ENCODE assay signal across 18 mouse cellular contexts in the genomic region with DNA sequence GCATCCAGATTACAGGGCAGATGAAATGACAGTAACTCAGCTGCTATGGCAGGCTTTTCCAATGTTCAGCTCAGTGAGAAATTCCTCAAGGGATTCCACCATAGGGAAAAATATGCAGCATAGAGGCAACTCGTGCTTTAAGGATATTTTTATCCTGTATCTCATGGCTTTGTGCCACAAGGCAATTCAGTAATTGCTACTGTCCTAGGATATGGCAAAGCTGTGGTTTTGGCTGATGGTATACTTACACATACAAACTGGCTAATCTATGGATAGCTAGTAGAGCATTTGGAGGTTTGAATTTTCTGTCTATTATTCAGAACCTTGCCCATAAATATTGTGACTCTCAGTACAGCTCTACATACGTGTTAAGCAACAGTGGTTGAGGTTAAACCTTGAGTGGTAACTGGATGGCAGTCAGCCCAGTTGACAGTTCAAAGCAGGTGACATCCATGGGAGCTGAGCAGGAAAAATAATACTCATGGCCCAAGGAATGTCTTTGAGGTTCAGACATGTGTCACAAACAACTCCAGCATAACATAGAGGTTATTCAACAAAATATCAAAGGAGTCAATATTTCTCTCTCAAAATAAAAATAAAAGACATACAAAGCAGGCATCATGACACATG.
DNase-seq lines count a peak whose midpoint lies in the region; ATAC-seq and TF ChIP-seq lines count a peak whose summit lies in the region.
"Had no signal": no experiment of that assay in that cellular context is flagged by ENCODE, and none has a peak within 500 bp of the region (broad histone marks: within the 10 kb centered on the region; RNA-seq: fewer than 3 reads in every experiment).

No protein-coding gene starts in this region.

- WGBS in midbrain, embryonic 14.5 days, result 42% methylated on average over 2 of the region's 2 CpGs
- WGBS in midbrain, embryonic 13.5 days, result 48% methylated on average over 2 of the region's 2 CpGs

- no peaks in the 10 kb centered on the region for H3K79me2 ChIP-seq in myocyte (ENCODE audit: control insufficient read depth, insufficient read depth)

- H3K36me3 ChIP-seq in midbrain, embryonic 14.5 days (ENCODE audit: control insufficient read depth, insufficient read depth, low read length), result no peaks in the 10 kb centered on the region
- no peaks in the 10 kb centered on the region for H3K36me3 ChIP-seq in midbrain, embryonic 13.5 days
- no peaks in the 10 kb centered on the region for H3K36me3 ChIP-seq in myocyte (ENCODE audit: control insufficient read depth, insufficient read depth)
- H3K36me3 ChIP-seq: forebrain, embryonic 12.5 days; hindbrain, embryonic 15.5 days; liver, embryonic 13.5 days had no signal

- H3K4me2 ChIP-seq in midbrain, embryonic 14.5 days (ENCODE audit: low read length), result no peak overlapping the region
- H3K4me2 ChIP-seq in midbrain, embryonic 13.5 days (replicated peaks), result no peak overlapping the region
- no peak overlapping the region for H3K4me2 ChIP-seq in myocyte (ENCODE audit: low read depth)
- H3K4me2 ChIP-seq: forebrain, embryonic 12.5 days; hindbrain, embryonic 15.5 days; liver, embryonic 13.5 days; midbrain, embryonic 11.5 days had no signal

- H3K4me1 ChIP-seq in midbrain, embryonic 14.5 days (ENCODE audit: control insufficient read depth, insufficient read depth, low read length), result no peaks in the 10 kb centered on the region
- H3K4me1 ChIP-seq in midbrain, embryonic 13.5 days (replicated peaks), result no peaks in the 10 kb centered on the region
- H3K4me1 ChIP-seq: forebrain, embryonic 12.5 days; hindbrain, embryonic 15.5 days; liver, embryonic 13.5 days had no signal

- H3K9me3 ChIP-seq in midbrain, embryonic 14.5 days (ENCODE audit: control insufficient read depth, low read length), result no peaks in the 10 kb centered on the region
- no peaks in the 10 kb centered on the region for H3K9me3 ChIP-seq in midbrain, embryonic 13.5 days
- H3K9me3 ChIP-seq: forebrain, embryonic 12.5 days; hindbrain, embryonic 15.5 days; liver, embryonic 13.5 days had no signal

- no peak overlapping the region for H3ac ChIP-seq in myocyte (ENCODE audit: control insufficient read depth, insufficient read length)

- no peak for TF ChIP-seq POLR2A in myocyte (IDR thresholded peaks at IDR 0.05; ENCODE audit: insufficient read length, low read depth)

- ATAC-seq in midbrain, embryonic 14.5 days (ENCODE audit: low FRiP score, low TSS enrichment), result no peak
- ATAC-seq in midbrain, embryonic 13.5 days, result no peak
- ATAC-seq: intestine, embryonic 16.5 days had no signal

- H3K27me3 ChIP-seq in midbrain, embryonic 14.5 days (ENCODE audit: control insufficient read depth, insufficient read depth, low read length), result no peaks in the 10 kb centered on the region
- no peaks in the 10 kb centered on the region for H3K27me3 ChIP-seq in midbrain, embryonic 13.5 days
- H3K27me3 ChIP-seq in myocyte (ENCODE audit: control insufficient read depth, insufficient read depth, insufficient read length), result no peaks in the 10 kb centered on the region
- H3K27me3 ChIP-seq: forebrain, embryonic 12.5 days; hindbrain, embryonic 15.5 days; liver, embryonic 13.5 days had no signal

- no peak overlapping the region for H3K27ac ChIP-seq in midbrain, embryonic 14.5 days (replicated peaks; ENCODE audit: low read depth, low read length)
- H3K27ac ChIP-seq in midbrain, embryonic 13.5 days, result no peak overlapping the region
- H3K27ac ChIP-seq: forebrain, embryonic 12.5 days; hindbrain, embryonic 15.5 days; liver, embryonic 13.5 days; macrophage had no signal

- no peak overlapping the region for H3K4me3 ChIP-seq in midbrain, embryonic 14.5 days (replicated peaks; ENCODE audit: low read depth, low read length)
- no peak overlapping the region for H3K4me3 ChIP-seq in midbrain, embryonic 13.5 days (replicated peaks)
- H3K4me3 ChIP-seq in myocyte, result no peak overlapping the region
- H3K4me3 ChIP-seq: forebrain, embryonic 12.5 days; hindbrain, embryonic 15.5 days; liver, embryonic 13.5 days had no signal

- no peak overlapping the region for H3K9ac ChIP-seq in midbrain, embryonic 14.5 days (replicated peaks; ENCODE audit: low read length)
- H3K9ac ChIP-seq in midbrain, embryonic 13.5 days (replicated peaks), result no peak overlapping the region
- H3K9ac ChIP-seq: forebrain, embryonic 12.5 days; hindbrain, embryonic 15.5 days; liver, embryonic 13.5 days had no signal

- peak; percentile 6 to 18 for DNase-seq in cerebellum, postnatal 14 days
- DNase-seq in cerebellum, postnatal 4 days (ENCODE audit: low spot score in 2 of 2), result no peak
- DNase-seq in heart, postnatal 4 days, result peak; percentile 19
- DNase-seq in heart, adult 18-20 months, result no peak
- peak; percentile 30 for DNase-seq in midbrain, embryonic 14.5 days
- DNase-seq: B cell, adult 2 months; cerebellum, adult 2 months; liver, embryonic 13.5 days; right cerebral cortex, adult 18-20 months; spleen, adult 18-20 months; thymus, adult 18-20 months had no signal

TF ChIP-seq in myocyte, 11 proteins besides CTCF, POLR2A, EP300 and RAD21:
- TF ChIP-seq MYOD1 (IDR thresholded peaks at IDR 0.05; ENCODE audit: control insufficient read depth in 1 of 3, insufficient read length in 2 of 3, low read depth in 2 of 3) (peak in 2 of 3 experiments; percentile 27 to 52), MYOG (IDR thresholded peaks at IDR 0.05; ENCODE audit: control insufficient read depth in 1 of 3, insufficient read depth in 1 of 3, insufficient read length in 2 of 3, low read depth in 2 of 3) (no peak)

Comparison
In these comparisons a context has a peak if more than half of its experiments do, and no peak if none do; other contexts are left out.
1. DNase-seq: peak in cerebellum, postnatal 14 days (2 of 2), heart, postnatal 4 days (single experiment) and midbrain, embryonic 14.5 days (single experiment); none in cerebellum, postnatal 4 days (0 of 2) and heart, adult 18-20 months (0 of 2).